ENCODE assay signal across 8 mouse cellular contexts in the genomic region with DNA sequence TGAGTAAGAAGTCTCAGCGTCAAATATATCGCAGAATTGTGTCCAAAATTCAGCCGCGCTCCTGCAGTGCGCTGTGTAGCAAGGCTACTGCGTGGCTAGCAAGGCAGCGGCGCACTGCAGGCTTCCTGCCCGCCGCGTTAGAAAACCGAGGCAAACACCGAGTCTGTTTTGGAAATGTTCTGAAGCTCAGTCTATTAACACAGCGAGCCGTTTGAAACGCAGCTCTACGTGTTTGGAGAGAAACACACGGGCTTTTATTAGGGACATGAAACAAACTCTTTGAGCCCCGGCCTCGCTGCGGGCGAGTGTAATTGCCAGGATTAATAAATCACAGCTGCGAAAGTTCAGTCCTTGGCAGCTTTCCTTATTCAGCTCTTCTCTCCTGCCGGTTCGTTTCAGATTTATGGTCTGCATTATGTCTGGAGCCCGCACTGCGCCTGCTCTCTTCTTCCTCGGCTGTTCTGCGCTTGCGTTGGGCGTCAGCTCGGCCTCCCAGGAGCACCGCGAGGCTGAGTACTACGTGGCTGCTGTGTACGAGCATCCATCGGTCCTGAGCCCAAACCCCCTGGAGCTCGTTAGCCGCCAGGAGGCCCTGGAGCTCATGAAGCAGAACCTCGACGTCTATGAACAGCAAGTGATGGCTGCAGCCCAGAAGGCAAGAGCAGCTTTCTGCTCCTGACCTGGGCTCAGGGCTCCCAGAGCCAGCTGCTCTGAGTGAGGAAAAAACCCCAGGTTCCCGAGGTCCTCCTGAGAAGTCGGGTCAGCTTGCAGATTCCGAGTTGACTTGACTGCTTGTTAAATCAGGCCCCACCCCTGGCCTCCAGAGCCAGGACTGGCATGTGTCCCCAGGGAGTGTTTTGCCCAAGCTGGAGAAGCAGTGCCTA. TPM values are rescaled to one million over a fixed set of nuclear protein-coding genes. Genes with fewer than 3 reads are reported as not detected.
DNase-seq lines count a peak whose midpoint lies in the region; ATAC-seq lines count a peak whose summit lies in the region.

No protein-coding gene starts in this region.

- H3K9ac ChIP-seq in embryonic facial prominence, embryonic 12.5 days = peak overlapping the region; percentile 35

- ATAC-seq in embryonic facial prominence, embryonic 12.5 days (ENCODE audit: insufficient number of reproducible peaks, insufficient read depth, low FRiP score, low TSS enrichment) = peak; percentile 80

- H3K4me1 ChIP-seq in embryonic facial prominence, embryonic 12.5 days = peaks cover 52% of the 10 kb centered on the region

- H3K4me3 ChIP-seq in embryonic facial prominence, embryonic 12.5 days = peak overlapping the region; percentile 36

- H3K9me3 ChIP-seq in embryonic facial prominence, embryonic 12.5 days = no peaks in the 10 kb centered on the region

- H3K4me2 ChIP-seq in embryonic facial prominence, embryonic 12.5 days (replicated peaks) = peak overlapping the region; percentile 51

- WGBS in embryonic facial prominence, embryonic 12.5 days = 4% methylated on average over 44 of the region's 44 CpGs

- intact Hi-C loops in left cerebral cortex, postnatal 36 days (cut with DNase I) = loop anchor here (2.0 kb wide), 1 partner anchor 119 kb away; no protein-coding TSS in a partner anchor

- DNase-seq in adrenal gland, postnatal 14 days = peak; percentile 90
- DNase-seq in heart, adult 18-20 months = peak; percentile 92
- DNase-seq in kidney, adult 11 months = peak; percentile 95
- DNase-seq in left cerebral cortex, postnatal 36 days (ENCODE audit: low spot score in 2 of 2) = peak; percentile 89 to 90
- peak; percentile 95 for DNase-seq in mesoderm, embryonic 11.5 days (ENCODE audit: low read depth, low spot score)
- peak; percentile 88 to 90 for DNase-seq in right cerebral cortex, postnatal 36 days (ENCODE audit: low spot score in 2 of 2)
- DNase-seq in yolk sac, embryonic 10.5 days (ENCODE audit: low spot score) = peak; percentile 81

- H3K36me3 ChIP-seq in embryonic facial prominence, embryonic 12.5 days = peaks cover 4% of the 10 kb centered on the region

- peak overlapping the region; percentile 98 for H3K27ac ChIP-seq in embryonic facial prominence, embryonic 12.5 days

- H3K27me3 ChIP-seq in embryonic facial prominence, embryonic 12.5 days = no peaks in the 10 kb centered on the region

RNA-seq across cellular contexts. Expression of gene Hacl1, which starts 20.8 kb away (rescaled TPM):
- 62.2 and 112 TPM in 2 replicates for total RNA-seq in adrenal gland, postnatal 14 days (2021)
- polyA plus RNA-seq in embryonic facial prominence, embryonic 12.5 days (2016; fragmentation: Nextera tagmentation; extraction: Ambion mirVana) = 10.6 and 13.8 TPM in 2 replicates
- 10 to 100 TPM; 10.9 to 11.5 TPM for total RNA-seq in heart, adult 18-20 months (2021)
- 1 to 10 TPM; 6.1 to 6.3 TPM for total RNA-seq in left cerebral cortex, postnatal 36 days (2021)

RNA-seq across cellular contexts. Expression of gene Btd, which starts 21.1 kb away (rescaled TPM):
- 40.4 and 47.4 TPM in 2 replicates for total RNA-seq in adrenal gland, postnatal 14 days (2021)
- 25.3 and 28.5 TPM in 2 replicates for polyA plus RNA-seq in embryonic facial prominence, embryonic 12.5 days (2016; fragmentation: Nextera tagmentation; extraction: Ambion mirVana)
- total RNA-seq in heart, adult 18-20 months (2021) = 10 to 100 TPM in 1 of 2 experiments, 1 to 10 TPM in 1; 7.8 to 13.2 TPM
- total RNA-seq in left cerebral cortex, postnatal 36 days (2021) = 1 to 10 TPM; 7.8 to 9.2 TPM

RNA-seq across cellular contexts. Expression of gene Gm49387, which starts 21.2 kb away (rescaled TPM):
- 3.0 and 6.4 TPM in 2 replicates for total RNA-seq in adrenal gland, postnatal 14 days (2021)
- 2.3 TPM in 1 of 2 replicates, not detected in the other for polyA plus RNA-seq in embryonic facial prominence, embryonic 12.5 days (2016; fragmentation: Nextera tagmentation; extraction: Ambion mirVana)
- 1 to 10 TPM in 1 of 2 experiments, not detected in 1; 2.1 TPM for total RNA-seq in heart, adult 18-20 months (2021)
- under 1 TPM in 1 of 2 experiments, not detected in 1; 0.44 TPM for total RNA-seq in left cerebral cortex, postnatal 36 days (2021)

Comparison
In these comparisons a context has a peak if more than half of its experiments do, and no peak if none do; other contexts are left out.
1. Peak in every context shown above with its lines: DNase-seq, ATAC-seq, H3K4me3 ChIP-seq and H3K27ac ChIP-seq.